Mouse (Mus musculus): ENCODE measurements at regions not wholly inside any gene's neighbourhood (a gene's known extent, or its start where the extent isn't known, plus 50 kb on each side); places are given as distances from the start of the nearest gene placed in this dataset.

DNA sequence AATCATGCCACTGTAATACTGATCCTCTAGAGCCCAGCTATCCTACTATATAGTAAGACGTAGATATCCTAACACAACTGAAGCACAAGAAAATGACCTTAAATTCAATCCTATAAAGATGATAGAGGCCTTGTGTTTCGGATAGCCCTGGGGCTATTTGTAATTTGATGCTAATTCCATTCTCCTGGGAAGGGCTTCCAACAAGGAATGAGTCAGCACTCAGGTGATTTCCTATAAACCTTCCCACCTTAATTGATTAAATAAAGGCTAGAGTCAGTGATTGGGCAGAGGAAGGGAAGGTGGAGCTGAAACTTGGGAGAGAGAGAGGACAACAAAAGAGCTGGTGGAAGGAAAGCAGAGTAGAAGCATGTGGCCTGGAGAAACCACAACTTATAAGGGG, 86.0 kb downstream of the Ccng2 start:
- TF ChIP-seq CTCF (IDR thresholded peaks at IDR 0.05; ENCODE audit: low read depth, low read length) (no peak), GATA1 (IDR thresholded peaks at IDR 0.05; ENCODE audit: borderline replicate concordance, low read length) (no peak), TAL1 (conservative IDR thresholded peaks at IDR 0.05; ENCODE audit: low read depth, low read length) (no peak), POLR2AphosphoS5 (IDR thresholded peaks at IDR 0.05; ENCODE audit: insufficient replicate concordance, low read depth, low read length) (no peak)
